Mouse (Mus musculus) liver, postnatal 0 days (tissue): Measurements from ENCODE around the gene 9930111J21Rik1. TPM values are rescaled to one million over a fixed set of nuclear protein-coding genes. Genes with fewer than 3 reads are reported as not detected.
"Not testable (repeated sequence)": the region's sequence is repeated elsewhere in the genome, so short reads cannot be mapped to it uniquely, and the experiment has no call there.

Source experiments
- ATAC-seq: fragments of 200-750 bp; cut with Nextera tagmentation; 2 replicates; pipeline ENCODE4 v1.8.0; 2017; ENCODE audit warnings: mild to moderate bottlenecking, moderate library complexity
- DNase-seq: peaks from one replicate; pipeline ENCODE4 v3.0.0-alpha.2; 2016
- H3K27ac ChIP-seq: fragments of 300-500 bp; sonication (generic); 2 replicates; pipeline ENCODE4 v1.5.1; 2014; ENCODE audit warnings: antibody characterized with exemption, moderate library complexity, mild to moderate bottlenecking, low read depth
- H3K27me3 ChIP-seq: fragments of 300-500 bp; sonication (generic); 2 replicates; pipeline ENCODE4 v1.6.1; 2014; ENCODE audit warnings: low read length, control low read depth, mixed read lengths; ENCODE audit not compliant: insufficient read depth
- H3K36me3 ChIP-seq: fragments of 300-500 bp; sonication (generic); replicated peaks from 2 replicates; pipeline ENCODE4 v1.6.1; 2014; ENCODE audit warnings: mild to moderate bottlenecking, control low read depth, low read length, moderate library complexity, mixed read lengths; ENCODE audit not compliant: insufficient read depth
- H3K4me1 ChIP-seq: fragments of 300-500 bp; sonication (generic); 2 replicates; pipeline ENCODE4 v1.6.1; 2014; ENCODE audit warnings: antibody characterized with exemption, mild to moderate bottlenecking, control low read depth; ENCODE audit not compliant: insufficient read depth
- H3K4me2 ChIP-seq: fragments of 300-500 bp; sonication (generic); 2 replicates; pipeline ENCODE4 v1.6.1; 2014; ENCODE audit warnings: low read depth, mild to moderate bottlenecking, low read length, moderate library complexity, mixed read lengths
- H3K4me3 ChIP-seq: fragments of 300-500 bp; sonication (generic); 2 replicates; pipeline ENCODE4 v1.5.1; 2014; ENCODE audit warnings: low read depth, low read length
- H3K9ac ChIP-seq: fragments of 300-500 bp; sonication (generic); replicated peaks from 2 replicates; pipeline ENCODE4 v1.6.1; 2014; ENCODE audit warnings: mild to moderate bottlenecking, moderate library complexity
- H3K9me3 ChIP-seq: fragments of 300-500 bp; sonication (generic); 2 replicates; pipeline ENCODE4 v1.6.1; 2016; ENCODE audit warnings: mild to moderate bottlenecking, control low read depth, low read length, mixed read lengths
- WGBS: fragments of 180-500 bp; shearing (Covaris S2); extraction: QIAGEN DNeasy Blood & Tissue Kit; methylation state at CpG from one replicate; pipeline ENCODE4 v1.1.7; 2014; ENCODE audit not compliant: insufficient replicate concordance; 5-methylcytosine and 5-hydroxymethylcytosine counted together
- polyA plus RNA-seq: library from polyadenylated mRNA; unstranded; fragments of >200 nt; fragmentation: Nextera tagmentation; extraction: Ambion mirVana; gene quantifications from 2 replicates; pipeline ENCODE4 v1.2.1, GENCODE M21; 2015

9930111J21Rik1 gene
- 0.67 and 1.2 TPM in 2 replicates for polyA plus RNA-seq

DNA sequence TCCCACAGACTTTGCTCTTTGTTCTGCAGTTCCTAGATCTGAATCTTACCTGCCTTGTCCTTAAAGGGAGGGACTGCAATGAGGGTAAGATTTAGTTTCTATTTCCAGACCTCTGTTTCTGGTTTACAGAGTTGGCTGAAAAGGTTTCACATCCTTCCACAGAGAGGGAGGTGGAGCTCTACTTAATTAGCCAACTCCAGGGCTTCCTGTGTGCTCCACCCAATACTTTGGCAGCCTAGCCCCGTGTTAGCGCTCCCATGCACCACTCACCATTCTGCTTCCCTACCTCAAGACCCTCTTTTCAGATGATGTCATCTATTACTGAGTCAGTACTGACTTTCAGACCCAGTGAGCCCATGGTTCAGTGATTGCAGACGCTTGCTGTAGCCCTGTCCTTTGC, at the start of gene 9930111J21Rik1:
Gene 9930111J21Rik1, minus strand, starts transcription at position 148 of the 400 bp plus-strand sequence.
- not testable (repeated sequence) for H3K4me1 ChIP-seq, H3K36me3 ChIP-seq, H3K27ac ChIP-seq, H3K4me3 ChIP-seq, H3K27me3 ChIP-seq, H3K9ac ChIP-seq, DNase-seq, H3K9me3 ChIP-seq, H3K4me2 ChIP-seq
- ATAC-seq = peak; percentile 64
- WGBS = no CpG with 5 or more reads among the region's 3 CpGs

DNA sequence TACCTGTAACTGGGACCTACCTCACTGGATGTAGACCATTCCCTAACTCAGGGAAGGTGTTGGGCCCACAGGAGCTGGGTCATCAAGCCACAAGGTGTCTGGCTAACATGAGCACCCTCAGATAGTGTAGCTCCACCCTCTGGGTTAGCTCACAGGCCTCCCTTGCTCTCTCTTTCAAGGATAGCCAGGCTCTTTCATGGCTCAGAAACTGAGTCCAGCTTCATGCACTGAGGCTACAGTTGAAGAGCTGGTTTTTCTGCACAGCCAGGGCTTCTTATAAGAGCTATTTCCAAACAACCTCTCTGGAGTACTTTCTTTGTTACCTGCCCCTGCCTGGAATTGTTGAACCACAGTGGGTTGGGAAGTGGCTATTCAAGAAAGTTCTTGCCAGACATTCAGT, 32.9 kb upstream of the 9930111J21Rik1 start:
- not testable (repeated sequence) for H3K9ac ChIP-seq, H3K4me3 ChIP-seq, DNase-seq, H3K36me3 ChIP-seq, H3K4me2 ChIP-seq, H3K4me1 ChIP-seq, H3K9me3 ChIP-seq, H3K27me3 ChIP-seq, H3K27ac ChIP-seq, ATAC-seq

DNA sequence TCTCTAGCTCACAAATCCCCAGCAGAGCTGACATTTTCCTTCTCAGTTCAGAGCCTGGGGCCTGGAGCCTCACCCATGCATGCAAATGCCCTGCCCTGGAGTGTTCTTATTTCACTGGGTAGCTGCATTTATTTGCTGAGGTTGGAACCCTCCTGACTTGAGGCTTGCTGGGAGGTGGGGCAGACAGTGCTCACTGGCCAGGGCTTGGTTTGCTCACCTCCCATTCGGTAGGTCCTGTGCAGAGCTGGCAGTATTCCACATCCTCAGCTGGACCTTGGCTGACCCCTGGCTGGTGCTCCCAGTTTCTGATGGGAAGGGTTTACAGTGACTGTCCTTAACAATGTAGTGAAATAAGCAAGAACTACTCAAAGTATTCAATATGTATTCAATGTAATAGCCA, 27.6 kb upstream of the 9930111J21Rik1 start:
- DNase-seq, H3K36me3 ChIP-seq, H3K27ac ChIP-seq, H3K9ac ChIP-seq, H3K4me2 ChIP-seq, H3K4me1 ChIP-seq, H3K27me3 ChIP-seq, H3K9me3 ChIP-seq, H3K4me3 ChIP-seq: not testable (repeated sequence)
- WGBS = 13% methylated on average over 1 of the region's 1 CpGs
- ATAC-seq = peak; percentile 38; the same call in 1 of the 2 replicates

DNA sequence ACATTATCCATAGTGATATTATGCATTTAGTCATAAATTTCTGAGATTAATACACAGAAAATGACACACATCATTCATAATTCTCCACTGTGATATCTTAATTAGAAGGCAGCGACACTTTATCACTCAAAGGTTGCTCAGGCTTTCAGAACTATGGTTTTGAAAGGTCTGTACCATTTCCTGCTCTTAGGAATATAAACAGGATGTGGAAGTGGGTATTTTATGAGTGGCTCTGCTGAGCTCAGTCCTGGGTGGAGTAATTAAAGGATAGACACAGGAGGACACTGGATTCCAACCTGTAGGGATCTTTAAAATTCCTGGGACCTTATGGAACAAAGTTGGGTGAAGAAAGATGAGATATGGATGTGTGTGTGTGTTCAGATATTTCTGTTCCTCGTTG, 27.1 kb upstream of the 9930111J21Rik1 start:
- WGBS = 51% methylated on average over 2 of the region's 2 CpGs
- not testable (repeated sequence) for H3K9me3 ChIP-seq, ATAC-seq

DNA sequence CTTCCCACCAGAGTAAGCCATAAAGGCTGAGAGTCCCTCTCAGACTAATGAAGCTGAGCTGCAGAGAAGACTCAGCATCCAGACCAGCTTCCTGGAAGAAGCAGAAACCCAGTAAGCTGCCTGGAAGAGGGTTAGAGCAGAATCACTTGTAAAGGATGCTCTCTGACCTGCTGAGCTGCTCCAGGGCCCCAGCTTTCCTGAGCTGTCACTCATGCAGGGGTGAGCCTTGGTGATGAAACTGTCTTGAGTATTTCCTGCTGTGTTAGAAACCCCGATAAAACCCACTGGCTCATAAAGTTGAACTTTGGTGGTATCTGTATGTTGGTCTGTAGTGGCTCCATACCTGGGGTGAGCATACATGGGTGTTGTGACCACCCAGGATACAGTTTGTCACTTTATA, 21.2 kb upstream of the 9930111J21Rik1 start:
- H3K36me3 ChIP-seq, H3K27me3 ChIP-seq, H3K4me1 ChIP-seq, ATAC-seq, H3K9me3 ChIP-seq, DNase-seq, H3K9ac ChIP-seq, H3K27ac ChIP-seq, H3K4me3 ChIP-seq, H3K4me2 ChIP-seq: not testable (repeated sequence)
- 17% methylated on average over 1 of the region's 1 CpGs for WGBS

More for the DNA sequence above, 27.1 kb upstream of the 9930111J21Rik1 start:
- not testable (repeated sequence) for H3K4me1 ChIP-seq, H3K9ac ChIP-seq, H3K4me3 ChIP-seq, H3K27me3 ChIP-seq, DNase-seq, H3K27ac ChIP-seq, H3K36me3 ChIP-seq, H3K4me2 ChIP-seq

DNA sequence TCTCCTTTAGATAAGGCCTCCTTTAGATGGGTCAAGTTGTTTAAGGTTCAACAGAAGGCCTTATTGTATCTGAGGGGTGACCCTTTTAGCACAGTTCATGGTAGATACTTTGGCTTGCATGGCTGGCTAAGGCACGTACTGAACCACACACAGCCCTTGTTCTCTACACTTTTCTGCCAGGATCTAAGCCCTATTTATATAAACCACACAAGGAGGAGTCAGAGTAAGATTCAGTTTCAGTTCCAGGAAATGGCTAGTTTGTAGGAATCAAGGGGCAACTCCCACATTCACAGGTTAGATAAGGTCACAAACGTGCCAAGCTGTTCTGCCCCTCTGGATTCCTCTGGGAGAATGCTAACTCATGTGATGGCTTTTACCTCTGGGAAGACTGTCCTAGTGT, 14.8 kb upstream of the 9930111J21Rik1 start, which contains the start of gene Tgtp1:
Gene Tgtp1, minus strand, starts transcription at position 155 of the 400 bp plus-strand sequence.
- not testable (repeated sequence) for H3K9me3 ChIP-seq, H3K4me3 ChIP-seq, H3K9ac ChIP-seq, H3K27ac ChIP-seq, H3K36me3 ChIP-seq, H3K4me2 ChIP-seq, H3K27me3 ChIP-seq, ATAC-seq, DNase-seq
- H3K4me1 ChIP-seq = peaks cover 11% of the 10 kb centered on the region
- WGBS = 44% methylated on average over 2 of the region's 2 CpGs

DNA sequence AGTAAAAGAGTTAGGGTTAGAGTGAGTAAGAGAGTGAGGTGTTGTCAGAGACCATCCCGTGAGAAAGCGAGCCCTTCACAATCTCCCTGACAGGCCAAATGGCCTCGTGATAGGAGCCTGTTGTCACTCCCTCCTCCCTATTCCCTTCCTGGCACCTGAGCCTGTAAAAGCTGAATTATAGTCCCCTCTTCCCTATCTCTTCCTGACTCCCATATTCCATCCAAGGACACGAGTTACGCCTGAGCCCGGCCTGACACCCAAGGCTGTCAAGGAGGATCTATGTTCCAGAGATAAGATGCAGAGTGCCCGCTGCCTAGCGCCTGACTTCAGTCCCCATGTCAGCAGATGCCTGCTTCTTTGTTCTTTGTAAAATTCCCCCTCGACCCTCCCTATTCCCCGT, 14.1 kb upstream of the 9930111J21Rik1 start:
- not testable (repeated sequence) for H3K27ac ChIP-seq, H3K9ac ChIP-seq, H3K36me3 ChIP-seq, ATAC-seq, H3K4me3 ChIP-seq, H3K4me2 ChIP-seq, H3K9me3 ChIP-seq, H3K27me3 ChIP-seq, DNase-seq
- WGBS = 59% methylated on average over 10 of the region's 10 CpGs
- H3K4me1 ChIP-seq = peaks cover 11% of the 10 kb centered on the region

DNA sequence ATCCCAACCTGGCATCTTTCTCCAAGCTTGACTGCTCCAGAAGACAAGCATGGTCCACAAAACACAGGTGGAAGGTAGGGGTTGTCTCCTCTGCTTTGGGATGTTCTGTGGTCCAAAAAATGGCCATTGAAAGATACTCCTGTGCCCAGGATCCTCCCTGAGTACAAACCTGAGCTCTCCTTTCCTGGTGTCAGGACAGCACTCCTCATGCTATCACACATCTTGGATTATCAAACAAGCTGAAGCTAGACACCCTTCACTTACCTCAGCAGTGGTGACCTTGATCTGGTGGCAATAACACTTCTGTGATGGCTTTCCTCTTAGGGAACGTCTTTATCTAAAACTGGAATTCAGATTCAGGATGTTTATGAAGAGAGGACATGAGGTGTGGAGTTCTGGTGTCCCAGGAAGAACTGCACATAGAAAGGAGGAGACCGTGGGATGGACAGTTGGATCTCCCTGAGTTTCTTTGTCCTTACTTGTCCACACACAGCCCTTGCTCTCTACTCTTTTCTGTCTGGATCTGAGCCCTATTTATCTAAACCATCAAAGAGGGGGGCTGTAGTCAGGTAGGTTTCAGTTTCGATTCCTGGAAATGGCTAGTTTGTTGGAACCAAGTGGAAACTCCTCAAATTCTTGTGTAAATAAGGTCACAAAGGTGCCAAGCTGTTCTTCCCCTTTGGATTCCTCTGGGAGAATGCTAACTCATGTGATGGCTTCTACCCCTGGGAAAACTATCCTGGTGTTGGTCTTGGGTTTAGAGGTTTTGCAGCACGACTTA, 12.7 kb upstream of the 9930111J21Rik1 start, which contains the start of gene Gm12185:
Gene Gm12185, minus strand, starts transcription at position 487 of the 781 bp plus-strand sequence.
- ATAC-seq = peak; percentile 51
- not testable (repeated sequence) for H3K36me3 ChIP-seq, DNase-seq, H3K4me2 ChIP-seq, H3K27me3 ChIP-seq, H3K9ac ChIP-seq, H3K9me3 ChIP-seq, H3K4me3 ChIP-seq
- WGBS = 48% methylated on average over 4 of the region's 4 CpGs
- Histone ChIP-seq H3K4me1 (peaks cover 11% of the 10 kb centered on the region), H3K27ac (peak within 1 kb of the TSS; percentile 44; the same call in 1 of the 2 replicates)

DNA sequence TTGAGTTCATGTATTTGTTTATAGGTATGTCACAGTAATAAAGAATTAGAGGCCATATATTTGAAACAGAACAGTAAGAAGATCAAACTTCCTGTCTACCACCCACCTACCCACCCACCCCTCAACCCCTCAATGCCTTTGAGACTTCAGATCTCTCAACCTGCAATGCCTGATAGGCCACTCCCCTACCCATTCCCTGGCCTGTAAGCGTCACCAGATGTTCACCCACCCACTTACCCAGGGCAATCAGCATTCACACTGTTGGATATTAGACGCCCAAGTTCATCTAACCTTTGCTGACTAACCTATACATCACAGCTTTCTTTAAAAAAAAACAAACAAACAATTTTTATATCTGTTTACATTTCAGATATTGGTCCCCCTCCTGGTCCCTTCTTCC, 10.8 kb upstream of the 9930111J21Rik1 start:
- Histone ChIP-seq H3K4me2 (peak overlapping the region; percentile 26; the same call in 1 of the 2 replicates), H3K4me1 (peaks cover 11% of the 10 kb centered on the region)
- H3K27ac ChIP-seq, DNase-seq, H3K9ac ChIP-seq, H3K9me3 ChIP-seq, H3K27me3 ChIP-seq, H3K36me3 ChIP-seq, H3K4me3 ChIP-seq: not testable (repeated sequence)
- WGBS = 76% methylated on average over 2 of the region's 2 CpGs
- ATAC-seq = peak; percentile 46

DNA sequence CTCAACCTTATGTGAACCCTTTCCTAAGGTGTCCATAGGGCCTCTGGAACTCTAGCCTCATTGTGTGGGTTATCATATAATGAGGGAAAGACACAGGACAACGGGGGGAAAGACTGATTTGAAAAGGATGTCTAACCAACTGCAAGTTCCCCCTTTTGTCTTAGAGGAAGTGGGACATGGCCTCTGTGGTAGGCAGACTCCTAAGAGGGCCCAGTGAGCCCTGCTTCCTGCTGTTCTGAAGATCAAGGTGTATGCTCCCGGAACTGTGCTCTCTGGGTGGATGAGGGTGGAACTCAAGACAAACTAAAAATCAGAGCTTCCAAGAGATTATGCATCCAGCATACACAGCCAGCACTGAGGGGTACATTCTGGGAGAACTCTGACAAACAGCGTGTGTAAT, 9.0 kb upstream of the 9930111J21Rik1 start:
- not testable (repeated sequence) for H3K9ac ChIP-seq, H3K4me3 ChIP-seq, H3K4me1 ChIP-seq, H3K4me2 ChIP-seq, H3K9me3 ChIP-seq, DNase-seq, ATAC-seq, H3K27me3 ChIP-seq, H3K27ac ChIP-seq, H3K36me3 ChIP-seq
- 50% methylated on average over 2 of the region's 3 CpGs for WGBS
